Comparison of ENCODE assay signal across 9 mouse cellular contexts in the genomic region with DNA sequence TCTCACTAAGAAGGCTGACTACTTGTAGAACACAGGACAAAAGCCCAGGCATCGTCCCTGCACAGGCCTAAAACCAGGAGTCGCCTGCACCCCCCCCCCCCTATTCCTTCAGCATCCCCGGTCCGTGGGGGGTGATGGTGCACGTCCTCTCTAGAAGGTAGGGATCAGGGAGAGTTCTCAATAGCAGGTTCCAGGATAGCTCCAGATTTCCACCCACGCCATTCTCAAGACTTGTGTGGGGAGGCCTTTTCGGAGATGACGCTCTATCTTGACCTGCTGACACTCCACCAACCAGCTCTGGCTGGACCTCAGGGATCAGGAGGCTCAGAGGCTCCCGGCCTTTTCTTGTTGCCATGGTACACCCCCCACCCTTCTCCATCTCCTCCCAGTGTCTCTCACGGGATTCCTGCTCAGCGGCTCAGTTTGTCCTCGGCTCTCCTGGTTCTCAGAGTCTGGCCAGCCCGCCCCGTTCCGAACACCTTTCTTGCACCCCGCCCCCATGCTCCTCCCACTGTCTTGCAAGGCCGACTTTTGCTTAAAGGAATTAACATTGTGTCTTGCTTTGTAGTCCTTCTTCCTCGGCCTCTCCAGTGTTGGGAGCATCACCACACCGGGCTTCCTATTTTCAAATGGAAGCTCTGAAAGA. TPM values are rescaled to one million over a fixed set of nuclear protein-coding genes. Genes with fewer than 3 reads are reported as not detected.
DNase-seq lines count a peak whose midpoint lies in the region; ATAC-seq and TF ChIP-seq lines count a peak whose summit lies in the region.
"Had no signal": no experiment of that assay in that cellular context is flagged by ENCODE, and none has a peak within 500 bp of the region (broad histone marks: within the 10 kb centered on the region; RNA-seq: fewer than 3 reads in every experiment).

No protein-coding gene starts in this region.

- H3K27ac ChIP-seq in forebrain, embryonic 15.5 days (replicated peaks) = peak overlapping the region; percentile 40
- H3K27ac ChIP-seq in limb, embryonic 14.5 days (replicated peaks; ENCODE audit: low read depth, low read length) = no peak overlapping the region

- peak overlapping the region; percentile 49 for H3K9ac ChIP-seq in forebrain, embryonic 15.5 days (replicated peaks)
- H3K9ac ChIP-seq in limb, embryonic 14.5 days (ENCODE audit: low read depth, low read length, severe bottlenecking) = peak overlapping the region; percentile 34; the same call in 1 of the 2 replicates

- peak; percentile 32 for ATAC-seq in forebrain, embryonic 15.5 days (replicated peaks)
- ATAC-seq in limb, embryonic 14.5 days (ENCODE audit: low FRiP score, low read depth) = no peak

- peak overlapping the region; percentile 33 for H3K4me3 ChIP-seq in forebrain, embryonic 15.5 days
- H3K4me3 ChIP-seq in limb, embryonic 14.5 days (replicated peaks; ENCODE audit: low read length) = peak overlapping the region; percentile 14; the same call in 1 of the 2 replicates

- no peak for TF ChIP-seq POLR2A in limb, embryonic 14.5 days (IDR thresholded peaks at IDR 0.05; ENCODE audit: borderline replicate concordance, extremely low read depth, insufficient read depth, insufficient read length)

- no peaks in the 10 kb centered on the region for H3K36me3 ChIP-seq in forebrain, embryonic 15.5 days
- no peaks in the 10 kb centered on the region for H3K36me3 ChIP-seq in limb, embryonic 14.5 days (ENCODE audit: control insufficient read depth, insufficient read depth, low read length)

- 7% methylated on average over 19 of the region's 19 CpGs for WGBS in forebrain, embryonic 15.5 days
- WGBS in limb, embryonic 14.5 days = 15% methylated on average over 18 of the region's 19 CpGs

- peaks cover 16% of the 10 kb centered on the region for H3K4me1 ChIP-seq in forebrain, embryonic 15.5 days
- H3K4me1 ChIP-seq in limb, embryonic 14.5 days (ENCODE audit: control insufficient read depth, insufficient read depth, low read length) = peaks cover 27% of the 10 kb centered on the region

- DNase-seq in gastrocnemius, postnatal 25 days = peak; percentile 46
- no peak for DNase-seq in gastrocnemius, adult 18-20 months (ENCODE audit: low spot score)
- DNase-seq in ZHBTc4 (ENCODE audit: low read depth, low spot score) = peak; percentile 74
- no peak for DNase-seq in limb, embryonic 14.5 days (ENCODE audit: low spot score)
- no peak for DNase-seq in ovary, postnatal 14 days (ENCODE audit: low spot score)
- no peak for DNase-seq in thymus, postnatal 14 days
- DNase-seq in adrenal gland, postnatal 36 days = no peak

- H3K27me3 ChIP-seq in forebrain, embryonic 15.5 days = no peaks in the 10 kb centered on the region
- H3K27me3 ChIP-seq in limb, embryonic 14.5 days (ENCODE audit: control insufficient read depth, insufficient read depth, low read length) = no peaks in the 10 kb centered on the region

- peak overlapping the region; percentile 57 for H3K4me2 ChIP-seq in forebrain, embryonic 15.5 days (replicated peaks)
- peak overlapping the region; percentile 55 for H3K4me2 ChIP-seq in limb, embryonic 14.5 days (replicated peaks; ENCODE audit: low read depth, low read length, severe bottlenecking)

- no peaks in the 10 kb centered on the region for H3K9me3 ChIP-seq in forebrain, embryonic 15.5 days
- H3K9me3 ChIP-seq in limb, embryonic 14.5 days (ENCODE audit: control insufficient read depth, low read length) = no peaks in the 10 kb centered on the region

RNA-seq across cellular contexts. Expression of a gene that starts 9.6 kb away (rescaled TPM):
- total RNA-seq in gastrocnemius, postnatal 25 days (2021) = under 1 TPM in 1 of 2 experiments, not detected in 1; 0.35 TPM
- under 1 TPM; 0.34 to 0.50 TPM for total RNA-seq in gastrocnemius, adult 18-20 months (2021)
- polyA plus RNA-seq in forebrain, embryonic 15.5 days (2015; fragmentation: Nextera tagmentation; extraction: Ambion mirVana) = 2.0 and 2.4 TPM in 2 replicates
- polyA plus RNA-seq in limb, embryonic 14.5 days (2012; rRNA removed) = 0.38 and 0.85 TPM in 2 replicates
- polyA plus RNA-seq in limb, embryonic 14.5 days (2014; fragmentation: Nextera tagmentation; extraction: Ambion mirVana) = 1.2 and 1.4 TPM in 2 replicates
- total RNA-seq in adrenal gland, postnatal 36 days (2021) = 10 to 100 TPM in 1 of 2 experiments, 1 to 10 TPM in 1; 9.6 to 14.1 TPM
- total RNA-seq: neutrophil, adult 5-6 weeks had no signal

RNA-seq across cellular contexts. Expression of a gene that starts 10.4 kb away (rescaled TPM):
- total RNA-seq in gastrocnemius, postnatal 25 days (2021) = 10 to 100 TPM in 1 of 2 experiments, 1 to 10 TPM in 1; 7.5 to 14.7 TPM
- total RNA-seq in gastrocnemius, adult 18-20 months (2021) = 10 to 100 TPM; 10.5 to 15.0 TPM
- polyA plus RNA-seq in forebrain, embryonic 15.5 days (2015; fragmentation: Nextera tagmentation; extraction: Ambion mirVana) = 15.8 and 16.4 TPM in 2 replicates
- 12.1 and 12.3 TPM in 2 replicates for polyA plus RNA-seq in limb, embryonic 14.5 days (2012; rRNA removed)
- polyA plus RNA-seq in limb, embryonic 14.5 days (2014; fragmentation: Nextera tagmentation; extraction: Ambion mirVana) = 11.7 and 13.4 TPM in 2 replicates
- 10 to 100 TPM; 25.0 to 36.5 TPM for total RNA-seq in adrenal gland, postnatal 36 days (2021)

RNA-seq across cellular contexts. Expression of a gene that starts 16.9 kb away (rescaled TPM):
- total RNA-seq in gastrocnemius, postnatal 25 days (2021) = 1 to 10 TPM; 6.3 to 7.5 TPM
- 10 to 100 TPM; 11.2 to 11.9 TPM for total RNA-seq in gastrocnemius, adult 18-20 months (2021)
- polyA plus RNA-seq in forebrain, embryonic 15.5 days (2015; fragmentation: Nextera tagmentation; extraction: Ambion mirVana) = 1.3 and 1.4 TPM in 2 replicates
- 11.4 and 15.0 TPM in 2 replicates for polyA plus RNA-seq in limb, embryonic 14.5 days (2012; rRNA removed)
- polyA plus RNA-seq in limb, embryonic 14.5 days (2014; fragmentation: Nextera tagmentation; extraction: Ambion mirVana) = 5.0 and 5.5 TPM in 2 replicates
- total RNA-seq in adrenal gland, postnatal 36 days (2021) = 10 to 100 TPM; 12.5 to 17.5 TPM

RNA-seq across cellular contexts. Expression of a gene that starts 57.5 kb away (rescaled TPM):
- total RNA-seq in gastrocnemius, postnatal 25 days (2021) = not detected
- total RNA-seq in gastrocnemius, adult 18-20 months (2021) = not detected
- polyA plus RNA-seq in forebrain, embryonic 15.5 days (2015; fragmentation: Nextera tagmentation; extraction: Ambion mirVana) = 0.15 TPM in 1 of 2 replicates, not detected in the other
- polyA plus RNA-seq in limb, embryonic 14.5 days (2012; rRNA removed) = 0.13 and 0.17 TPM in 2 replicates
- not detected in 2 replicates for polyA plus RNA-seq in limb, embryonic 14.5 days (2014; fragmentation: Nextera tagmentation; extraction: Ambion mirVana)
- not detected for total RNA-seq in adrenal gland, postnatal 36 days (2021)
- total RNA-seq: neutrophil, adult 5-6 weeks had no signal

Comparison
In these comparisons a context has a peak if more than half of its experiments do, and no peak if none do; other contexts are left out.
1. DNase-seq: peak in gastrocnemius, postnatal 25 days (single experiment) and ZHBTc4 (single experiment); none in gastrocnemius, adult 18-20 months (single experiment), limb, embryonic 14.5 days (single experiment), ovary, postnatal 14 days (single experiment), thymus, postnatal 14 days (single experiment) and adrenal gland, postnatal 36 days (0 of 2).
2. RNA of a gene that starts 9.6 kb away (total RNA-seq): 9.6 to 14.1 TPM in adrenal gland, postnatal 36 days; 0.34 to 0.50 TPM in gastrocnemius, adult 18-20 months and 0.35 TPM in gastrocnemius, postnatal 25 days; every median in the first group is over 4 times any median in the second.